Mouse (Mus musculus): ENCODE data around the gene Mogat1. TPM values are rescaled to one million over a fixed set of nuclear protein-coding genes. Genes with fewer than 3 reads are reported as not detected.

The Mogat1 gene
- polyA plus RNA-seq, 2 experiments = 0.18 to 0.37 TPM

DNA sequence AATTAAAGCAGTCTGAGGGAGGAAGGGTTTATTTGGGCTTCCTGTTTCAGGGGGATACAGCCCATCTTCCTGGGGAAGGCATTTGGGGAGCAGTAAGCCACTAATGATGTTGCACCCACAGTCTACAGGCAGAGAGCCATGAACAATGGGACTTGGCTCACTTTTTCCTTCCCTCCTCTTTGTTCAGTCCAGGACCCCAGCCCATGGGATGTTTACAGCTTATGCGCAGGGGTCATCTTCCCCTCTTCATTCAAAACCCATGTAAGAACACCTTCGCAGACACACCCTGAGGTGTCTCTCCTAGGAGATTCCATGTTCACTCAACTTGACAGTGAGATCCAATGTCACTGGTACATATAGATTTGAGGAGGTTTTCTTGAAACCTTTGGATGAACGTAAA, 17.6 kb downstream of the Mogat1 start:
- no peak for DNase-seq (ENCODE audit: low spot score)
- WGBS = 96% methylated on average over 3 of the region's 3 CpGs

DNA sequence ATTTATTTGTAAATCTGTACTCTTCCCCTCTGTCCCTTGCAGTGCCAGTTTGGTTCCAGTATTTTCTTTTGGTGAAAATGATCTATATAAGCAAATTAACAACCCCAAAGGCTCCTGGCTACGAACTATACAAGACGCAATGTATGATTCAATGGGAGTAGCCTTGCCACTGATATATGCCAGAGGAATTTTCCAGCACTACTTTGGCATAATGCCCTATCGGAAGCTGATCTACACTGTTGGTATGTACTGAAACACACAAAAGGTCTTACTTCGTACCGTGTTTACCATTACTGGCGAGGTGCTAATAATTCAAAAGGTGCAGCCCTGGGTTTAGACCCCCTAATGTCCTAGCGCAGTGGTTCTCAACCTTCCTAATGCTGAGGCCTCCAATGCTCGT, 18.2 kb downstream of the Mogat1 start:
- Histone ChIP-seq H3K4me1 (ENCODE audit: control insufficient read depth, insufficient read depth, low read length) (no peaks in the 10 kb centered on the region), H3K9me3 (ENCODE audit: control insufficient read depth, low read length) (no peaks in the 10 kb centered on the region), H3K36me3 (ENCODE audit: control insufficient read depth, insufficient read depth, low read length) (no peaks in the 10 kb centered on the region), H3K27me3 (ENCODE audit: control insufficient read depth, insufficient read depth, low read length) (no peaks in the 10 kb centered on the region), H3K9ac (ENCODE audit: low read depth, low read length, severe bottlenecking) (no peak overlapping the region), H3K4me3 (replicated peaks; ENCODE audit: low read length) (no peak overlapping the region), H3K4me2 (replicated peaks; ENCODE audit: low read depth, low read length, severe bottlenecking) (no peak overlapping the region), H3K27ac (replicated peaks; ENCODE audit: low read depth, low read length) (no peak overlapping the region)
- WGBS = 89% methylated on average over 8 of the region's 8 CpGs
- ATAC-seq (ENCODE audit: low FRiP score, low read depth) (no peak), DNase-seq (ENCODE audit: low spot score) (no peak)
- TF ChIP-seq POLR2A (IDR thresholded peaks at IDR 0.05; ENCODE audit: borderline replicate concordance, extremely low read depth, insufficient read depth, insufficient read length) = no peak

More for the DNA sequence above, 17.6 kb downstream of the Mogat1 start:
- no peak overlapping the region for H3K9ac ChIP-seq (ENCODE audit: low read depth, low read length, severe bottlenecking)
- no peaks in the 10 kb centered on the region for H3K27me3 ChIP-seq (ENCODE audit: control insufficient read depth, insufficient read depth, low read length)
- no peaks in the 10 kb centered on the region for H3K4me1 ChIP-seq (ENCODE audit: control insufficient read depth, insufficient read depth, low read length)
- TF ChIP-seq POLR2A (IDR thresholded peaks at IDR 0.05; ENCODE audit: borderline replicate concordance, extremely low read depth, insufficient read depth, insufficient read length) = no peak
- no peak for ATAC-seq (ENCODE audit: low FRiP score, low read depth)
- no peak overlapping the region for H3K4me2 ChIP-seq (replicated peaks; ENCODE audit: low read depth, low read length, severe bottlenecking)
- H3K9me3 ChIP-seq (ENCODE audit: control insufficient read depth, low read length) = no peaks in the 10 kb centered on the region
- H3K4me3 ChIP-seq (replicated peaks; ENCODE audit: low read length) = no peak overlapping the region
- no peak overlapping the region for H3K27ac ChIP-seq (replicated peaks; ENCODE audit: low read depth, low read length)
- H3K36me3 ChIP-seq (ENCODE audit: control insufficient read depth, insufficient read depth, low read length) = no peaks in the 10 kb centered on the region

DNA sequence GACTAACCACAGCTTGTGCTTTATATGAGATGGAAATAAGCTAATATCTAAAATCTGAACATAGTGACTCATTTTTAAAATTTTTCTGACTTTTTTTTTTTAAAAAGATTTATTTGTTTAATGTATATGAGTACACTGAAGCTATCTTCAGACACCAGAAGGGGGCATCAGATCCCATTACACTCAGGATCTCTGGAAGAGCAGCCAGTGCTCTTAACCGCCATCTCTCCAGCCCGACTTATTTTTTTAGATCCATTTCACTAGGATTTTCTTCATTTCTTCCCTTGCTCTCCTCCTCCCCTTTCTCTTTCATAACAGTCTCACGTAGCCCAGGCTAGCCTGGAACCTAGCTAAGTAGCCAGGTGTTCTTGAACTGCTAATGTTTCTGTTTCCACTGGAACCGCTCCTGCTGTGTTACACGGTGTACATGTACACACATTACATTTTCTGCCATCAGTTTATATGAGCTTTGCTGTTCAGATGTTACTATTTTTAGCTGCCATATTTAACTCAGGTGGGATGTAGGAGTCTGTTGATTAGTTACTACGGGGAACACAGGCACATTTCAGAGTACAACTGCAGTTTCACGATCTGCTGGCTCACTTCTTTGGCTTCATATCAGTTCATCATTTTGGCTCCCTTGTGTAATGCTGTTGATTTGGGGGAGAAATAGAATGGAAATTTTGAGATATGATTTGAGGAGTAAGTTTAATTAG, 19.9 kb downstream of the Mogat1 start:
- TF ChIP-seq POLR2A (IDR thresholded peaks at IDR 0.05; ENCODE audit: borderline replicate concordance, extremely low read depth, insufficient read depth, insufficient read length) = no peak
- Histone ChIP-seq H3K9me3 (ENCODE audit: control insufficient read depth, low read length) (no peaks in the 10 kb centered on the region), H3K27ac (replicated peaks; ENCODE audit: low read depth, low read length) (no peak overlapping the region), H3K36me3 (ENCODE audit: control insufficient read depth, insufficient read depth, low read length) (no peaks in the 10 kb centered on the region), H3K9ac (ENCODE audit: low read depth, low read length, severe bottlenecking) (no peak overlapping the region), H3K4me3 (replicated peaks; ENCODE audit: low read length) (no peak overlapping the region), H3K4me1 (ENCODE audit: control insufficient read depth, insufficient read depth, low read length) (no peaks in the 10 kb centered on the region), H3K27me3 (ENCODE audit: control insufficient read depth, insufficient read depth, low read length) (no peaks in the 10 kb centered on the region), H3K4me2 (replicated peaks; ENCODE audit: low read depth, low read length, severe bottlenecking) (no peak overlapping the region)
- WGBS = 51% methylated on average over 7 of the region's 7 CpGs
- DNase-seq (ENCODE audit: low spot score) (no peak), ATAC-seq (ENCODE audit: low FRiP score, low read depth) (no peak)

DNA sequence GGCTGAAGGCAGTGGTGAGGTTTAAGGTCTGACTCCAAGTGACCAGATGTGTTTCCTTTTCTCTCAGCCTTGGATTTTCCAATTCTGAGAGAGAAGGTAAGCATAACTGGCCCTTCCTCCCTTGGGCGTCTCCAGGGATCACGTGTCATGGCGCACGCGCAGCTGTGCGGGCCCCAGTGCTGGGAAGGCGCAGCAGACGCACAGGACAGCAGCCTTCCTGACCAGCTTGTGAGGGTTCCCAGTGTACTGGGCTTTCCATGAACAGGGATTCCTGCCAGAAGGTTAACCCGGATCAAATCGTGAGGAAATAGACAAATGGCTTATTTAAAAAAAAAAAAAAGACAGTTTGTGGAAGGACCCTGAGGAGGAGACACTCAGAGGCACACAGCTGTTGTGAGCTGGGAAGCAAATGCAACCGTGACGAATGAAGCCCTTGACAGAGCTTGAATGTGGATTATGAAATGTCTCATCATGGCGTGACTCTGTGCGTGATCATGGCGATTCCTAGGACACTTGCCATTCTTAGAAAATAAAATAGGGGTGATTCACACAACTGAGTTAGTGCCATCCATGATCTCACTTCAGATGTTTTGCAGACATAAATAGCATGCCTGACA, 21.5 kb downstream of the Mogat1 start:
- no peak overlapping the region for H3K27ac ChIP-seq (replicated peaks; ENCODE audit: low read depth, low read length)
- no peak overlapping the region for H3K4me3 ChIP-seq (replicated peaks; ENCODE audit: low read length)
- no peaks in the 10 kb centered on the region for H3K27me3 ChIP-seq (ENCODE audit: control insufficient read depth, insufficient read depth, low read length)
- no peaks in the 10 kb centered on the region for H3K4me1 ChIP-seq (ENCODE audit: control insufficient read depth, insufficient read depth, low read length)
- no peak for TF ChIP-seq POLR2A (IDR thresholded peaks at IDR 0.05; ENCODE audit: borderline replicate concordance, extremely low read depth, insufficient read depth, insufficient read length)
- 84% methylated on average over 15 of the region's 15 CpGs for WGBS
- ATAC-seq (ENCODE audit: low FRiP score, low read depth) = peak; percentile 86
- DNase-seq (ENCODE audit: low spot score) = peak; percentile 56
- H3K9ac ChIP-seq (ENCODE audit: low read depth, low read length, severe bottlenecking) = no peak overlapping the region
- no peaks in the 10 kb centered on the region for H3K36me3 ChIP-seq (ENCODE audit: control insufficient read depth, insufficient read depth, low read length)
- H3K9me3 ChIP-seq (ENCODE audit: control insufficient read depth, low read length) = no peaks in the 10 kb centered on the region
- no peak overlapping the region for H3K4me2 ChIP-seq (replicated peaks; ENCODE audit: low read depth, low read length, severe bottlenecking)

DNA sequence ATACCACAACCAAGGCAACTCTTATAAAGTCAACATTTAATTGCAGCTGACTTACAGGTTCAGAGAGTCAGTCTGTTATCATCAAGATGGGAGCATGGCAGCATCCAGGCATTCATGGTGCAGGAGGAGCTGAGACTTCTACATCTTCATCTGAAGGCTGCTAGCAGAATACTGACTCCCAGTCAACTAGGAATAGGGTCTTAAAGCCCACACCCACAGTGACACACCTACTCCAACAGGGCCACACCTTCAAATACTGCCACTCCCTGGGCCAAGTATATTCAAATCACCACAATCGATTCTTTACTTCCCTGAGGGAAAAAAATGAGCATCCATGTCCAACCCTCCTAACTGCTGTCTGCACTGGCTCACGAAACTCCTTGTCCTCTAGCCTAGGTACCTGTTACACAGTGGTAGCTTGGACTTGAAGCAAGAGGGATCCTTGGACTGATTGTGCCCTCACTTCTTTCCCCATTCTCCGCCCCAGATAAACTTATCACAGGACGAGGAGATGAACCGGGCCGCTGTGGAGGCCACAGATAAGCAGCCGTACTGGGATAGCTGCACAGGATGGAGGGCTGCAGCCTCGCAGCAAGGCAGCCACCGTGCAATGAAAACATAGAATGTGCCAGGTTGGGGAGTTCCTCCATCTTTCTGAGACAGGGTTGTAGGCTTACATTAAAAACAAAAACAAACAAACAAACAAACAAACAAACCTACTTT, 23.8 kb downstream of the Mogat1 start:
- H3K27ac ChIP-seq (replicated peaks; ENCODE audit: low read depth, low read length) = no peak overlapping the region
- no peak overlapping the region for H3K9ac ChIP-seq (ENCODE audit: low read depth, low read length, severe bottlenecking)
- no peak overlapping the region for H3K4me2 ChIP-seq (replicated peaks; ENCODE audit: low read depth, low read length, severe bottlenecking)
- no peaks in the 10 kb centered on the region for H3K9me3 ChIP-seq (ENCODE audit: control insufficient read depth, low read length)
- TF ChIP-seq POLR2A (IDR thresholded peaks at IDR 0.05; ENCODE audit: borderline replicate concordance, extremely low read depth, insufficient read depth, insufficient read length) = no peak
- no peak overlapping the region for H3K4me3 ChIP-seq (replicated peaks; ENCODE audit: low read length)
- DNase-seq (ENCODE audit: low spot score) (no peak), ATAC-seq (ENCODE audit: low FRiP score, low read depth) (no peak)
- H3K4me1 ChIP-seq (ENCODE audit: control insufficient read depth, insufficient read depth, low read length) = peaks cover 12% of the 10 kb centered on the region
- 92% methylated on average over 9 of the region's 9 CpGs for WGBS
- H3K36me3 ChIP-seq (ENCODE audit: control insufficient read depth, insufficient read depth, low read length) = no peaks in the 10 kb centered on the region
- H3K27me3 ChIP-seq (ENCODE audit: control insufficient read depth, insufficient read depth, low read length) = no peaks in the 10 kb centered on the region

Data from limb, embryonic 14.5 days (tissue).